Mouse (Mus musculus) spleen, adult 2 months (tissue): ENCODE data around the gene Piwil4.

Source experiments
- CTCF ChIP-seq: fragments of 200-500 bp; IDR thresholded peaks from 2 replicates; pipeline ENCODE4 v1.5.1; 2011; ENCODE audit warnings: mild to moderate bottlenecking, inconsistent platforms; ENCODE audit not compliant: insufficient read depth, insufficient read length, insufficient replicate concordance; ENCODE audit errors: extremely low read depth
- POLR2A ChIP-seq: fragments of 200-500 bp; IDR thresholded peaks from 2 replicates; pipeline ENCODE4 v1.6.1; 2011; ENCODE audit warnings: low read depth, low read length, inconsistent platforms

DNA sequence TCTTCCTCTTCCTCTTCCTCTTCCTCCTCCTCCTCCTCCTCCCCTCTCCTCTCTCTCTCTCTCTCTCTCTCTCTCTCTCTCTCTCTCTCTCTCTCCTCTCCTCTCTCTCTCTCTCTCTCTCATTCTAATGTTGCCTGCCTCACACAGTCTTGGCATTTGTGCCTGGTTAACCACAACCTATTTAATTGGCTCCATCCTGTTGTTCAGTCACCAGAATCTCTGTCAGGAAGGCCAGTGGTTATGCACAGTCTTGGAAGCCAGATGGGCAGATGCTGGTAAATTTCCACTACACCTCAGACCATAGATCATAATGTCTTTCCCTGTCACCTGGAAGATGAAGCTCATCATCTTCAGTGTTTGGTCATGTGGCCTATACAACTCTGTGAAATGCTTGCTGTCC is 18.7 kb upstream of the Piwil4 start:
- TF ChIP-seq POLR2A (no peak), CTCF (no peak)
